Mouse (Mus musculus) neural tube, postnatal 0 days (tissue): Measurements from ENCODE around the gene Vmn2r103. TPM values are rescaled to one million over a fixed set of nuclear protein-coding genes. Genes with fewer than 3 reads are reported as not detected.

Experiments used
- polyA plus RNA-seq: library from polyadenylated mRNA; unstranded; fragments of >200 nt; fragmentation: Nextera tagmentation; extraction: Ambion mirVana; gene quantifications from 2 replicates; pipeline ENCODE4 v1.2.1, GENCODE M21; 2015

Vmn2r103 gene
- polyA plus RNA-seq, result not detected in 2 replicates

GRCm38 (mm10) chr17:19773063-19773462 is at the start of gene Vmn2r103:
TSS of gene Vmn2r103 (plus strand) at chr17:19773363.

Other genes with a start within 250 kb of the Vmn2r103 start
- not detected in 2 replicates for gene Vmn2r101, start 196.1 kb upstream of the Vmn2r103 start, polyA plus RNA-seq
- gene Vmn2r102, start 113.0 kb upstream of the Vmn2r103 start, polyA plus RNA-seq, result not detected in 2 replicates